Mouse (Mus musculus) inflammation-experienced regulatory T-cells, adult 6 months (primary cell): ENCODE measurements around the gene Otogl. TPM values are rescaled to one million over a fixed set of nuclear protein-coding genes. Genes with fewer than 3 reads are reported as not detected.

Experiments
- polyA plus RNA-seq, 3 experiments: library from polyadenylated mRNA; unstranded; fragments of 100-300 nt; shearing (Covaris generic); gene quantifications; one replicate each; pipeline ENCODE4 v1.2.1; 2017

Gene Otogl
- polyA plus RNA-seq, 3 experiments from 2014 or later: not detected

Other genes with a start within 250 kb of the Otogl start
- gene Ptprq, start 192.1 kb downstream of the Otogl start, polyA plus RNA-seq: not detected